Mouse (Mus musculus): ENCODE measurements around the gene Uvrag. TPM values are rescaled to one million over a fixed set of nuclear protein-coding genes. Genes with fewer than 3 reads are reported as not detected.

Gene Uvrag
- total RNA-seq, 2 experiments from 2014 or later, result 8.6 to 9.7 TPM

DNA sequence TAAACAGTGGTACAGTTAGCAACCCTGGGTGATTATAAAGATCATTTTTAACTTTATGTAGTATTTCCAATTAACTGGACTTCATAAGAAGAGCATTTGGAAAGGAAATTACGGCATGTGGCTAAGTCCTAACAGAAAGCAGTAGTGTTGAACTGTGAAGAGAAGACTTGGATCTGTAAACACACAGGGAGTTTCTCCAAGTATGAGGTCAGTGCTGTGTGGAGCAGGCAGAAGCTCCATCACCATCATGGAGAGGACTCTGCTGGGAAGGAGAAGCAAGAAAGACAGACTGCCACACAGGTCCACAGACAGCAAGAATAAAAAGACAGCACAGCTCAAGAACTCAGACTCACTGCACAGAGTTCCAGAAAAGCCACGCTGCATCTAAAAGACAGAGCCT lies 106.0 kb downstream of the Uvrag start:
- no peak for DNase-seq
- intact Hi-C loops (cut with DNase I), result no loop called here

DNA sequence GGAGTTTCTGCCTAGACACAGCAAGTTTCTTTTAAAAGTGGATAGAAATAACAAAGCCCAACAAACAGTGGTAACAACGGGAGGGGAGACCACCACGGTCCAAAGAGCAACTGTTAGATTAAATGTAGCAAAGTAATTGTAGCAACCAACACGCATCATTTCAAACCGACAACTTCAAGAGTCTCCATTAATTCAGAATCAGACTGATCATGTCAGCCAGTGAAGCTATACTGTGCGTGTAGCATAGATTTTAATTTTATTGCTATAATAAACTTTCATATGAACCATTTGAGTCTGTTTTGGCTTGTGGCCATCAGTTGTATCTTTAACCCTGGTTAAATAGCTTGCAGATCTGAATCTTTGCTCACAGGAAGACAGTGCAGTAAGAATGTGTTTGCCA lies 107.1 kb downstream of the Uvrag start:
- no peak for DNase-seq
- intact Hi-C loops (cut with DNase I), result no loop called here

DNA sequence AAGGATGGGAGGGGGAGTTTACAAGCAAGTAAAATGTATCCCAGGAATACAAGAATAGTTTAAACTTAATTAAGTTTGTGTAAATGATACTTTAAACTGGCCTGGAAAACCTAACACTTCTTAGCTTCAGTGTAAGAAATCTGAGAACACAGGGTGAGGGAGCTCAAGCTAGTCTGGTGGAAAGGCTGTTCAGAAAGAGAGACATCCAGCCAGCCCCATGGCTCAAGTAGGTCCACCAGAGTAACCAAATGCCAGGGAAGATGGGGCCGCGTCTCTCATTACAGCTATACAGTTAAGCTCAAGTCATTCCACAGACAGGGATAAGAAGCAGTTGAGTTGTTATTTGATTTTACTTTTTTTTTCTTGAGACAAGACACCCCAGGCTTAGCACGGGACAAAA lies 107.6 kb downstream of the Uvrag start:
- DNase-seq, result no peak
- intact Hi-C loops (cut with DNase I), result no loop called here

DNA sequence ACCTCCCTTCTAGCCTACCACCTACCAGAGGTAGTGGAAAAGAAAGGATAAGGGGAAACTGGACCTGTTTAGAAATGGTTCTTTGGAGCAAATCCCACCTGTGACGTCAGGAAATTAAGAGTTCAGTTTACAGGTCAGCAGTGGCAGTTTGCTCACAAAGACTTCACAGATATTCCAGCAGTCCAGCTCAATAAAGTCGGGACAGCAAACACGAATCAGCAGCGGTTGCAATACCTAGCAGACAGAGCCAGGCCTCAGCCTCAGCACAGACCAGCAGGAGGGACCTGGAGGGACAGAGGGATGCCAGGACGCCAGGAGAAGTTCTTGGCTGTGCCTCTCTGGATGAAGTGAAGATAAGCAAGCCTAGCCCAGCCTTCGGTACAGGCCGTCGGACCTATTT lies 108.9 kb downstream of the Uvrag start:
- intact Hi-C loops (cut with DNase I), result no loop called here
- no peak for DNase-seq

DNA sequence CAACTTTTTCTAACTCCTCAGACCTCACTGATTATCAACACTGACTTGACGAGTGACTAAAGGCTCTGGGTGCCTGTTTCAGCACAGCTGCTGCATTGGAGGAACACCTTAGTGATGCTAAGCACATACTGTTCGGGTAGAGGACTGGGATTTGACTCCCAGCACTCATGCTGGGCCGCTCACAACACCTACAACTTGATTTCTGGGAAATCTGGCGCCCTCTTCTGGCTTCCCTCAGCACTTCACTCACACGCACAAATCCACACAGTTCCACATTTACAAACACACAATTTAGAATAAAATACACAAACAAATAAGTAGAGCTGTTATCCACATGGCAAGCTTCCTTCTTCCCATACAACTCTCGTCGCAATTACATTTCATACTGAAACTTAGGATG lies 112.8 kb downstream of the Uvrag start:
- DNase-seq, result no peak
- intact Hi-C loops (cut with DNase I), result no loop called here

DNA sequence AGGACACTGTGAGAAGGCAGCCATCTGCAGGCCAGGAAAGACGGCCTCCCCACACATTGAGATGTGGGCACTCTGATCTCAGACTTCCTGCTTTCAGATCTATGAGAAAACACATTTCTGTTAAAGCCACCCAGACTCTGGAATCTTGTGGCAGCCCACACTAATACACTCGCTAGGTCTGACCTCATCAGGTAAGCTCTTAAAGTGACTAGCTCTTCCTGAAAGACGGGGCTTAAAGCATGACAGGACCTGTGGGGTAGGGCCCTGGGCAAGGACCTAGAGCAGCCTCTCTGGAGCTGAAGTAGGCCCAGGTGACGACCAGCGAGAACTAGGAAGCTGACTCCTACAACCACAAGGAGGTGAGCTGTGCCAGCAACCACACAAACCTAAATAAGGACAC lies 113.8 kb downstream of the Uvrag start:
- DNase-seq, result no peak
- intact Hi-C loops (cut with DNase I), result no loop called here

DNA sequence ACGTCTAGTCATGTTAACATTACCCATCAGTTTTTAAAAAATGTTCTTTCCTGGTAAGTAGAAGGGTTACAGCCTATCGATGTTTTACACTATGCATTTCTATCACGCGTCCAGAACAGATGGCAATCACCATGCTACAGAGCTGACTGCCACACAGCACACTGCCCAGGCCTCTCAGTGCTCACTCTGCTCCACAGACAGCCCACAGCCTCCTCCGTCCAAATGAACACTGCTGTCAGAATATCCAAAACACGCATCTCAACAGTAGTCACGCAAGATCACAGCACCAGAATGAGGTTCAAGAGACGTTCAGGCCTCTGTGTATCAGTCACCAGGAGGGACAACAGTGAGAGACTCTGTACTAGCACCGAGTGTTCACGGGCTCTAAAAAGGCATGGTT lies 115.0 kb downstream of the Uvrag start:
- intact Hi-C loops (cut with DNase I), result no loop called here
- no peak for DNase-seq

DNA sequence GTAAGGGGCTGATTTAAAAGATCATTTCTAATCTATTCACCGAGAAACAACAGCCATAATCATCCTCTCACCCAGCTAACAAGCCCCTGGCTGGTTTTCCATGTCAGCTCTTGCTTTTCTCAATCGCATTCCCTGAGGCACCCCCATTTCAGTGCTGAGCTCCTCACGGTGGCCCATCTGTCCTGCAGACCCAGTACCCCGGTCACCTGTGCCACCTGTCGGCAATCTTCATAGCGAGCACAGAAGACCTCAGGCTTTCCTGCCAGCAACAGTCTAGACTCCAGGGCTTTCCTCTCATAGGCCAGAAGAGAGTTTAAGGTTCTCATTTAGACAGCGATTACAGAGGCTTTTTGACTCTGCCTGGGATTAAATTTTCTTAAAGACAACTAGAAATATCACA lies 115.7 kb downstream of the Uvrag start:
- intact Hi-C loops (cut with DNase I), result no loop called here
- no peak for DNase-seq

DNA sequence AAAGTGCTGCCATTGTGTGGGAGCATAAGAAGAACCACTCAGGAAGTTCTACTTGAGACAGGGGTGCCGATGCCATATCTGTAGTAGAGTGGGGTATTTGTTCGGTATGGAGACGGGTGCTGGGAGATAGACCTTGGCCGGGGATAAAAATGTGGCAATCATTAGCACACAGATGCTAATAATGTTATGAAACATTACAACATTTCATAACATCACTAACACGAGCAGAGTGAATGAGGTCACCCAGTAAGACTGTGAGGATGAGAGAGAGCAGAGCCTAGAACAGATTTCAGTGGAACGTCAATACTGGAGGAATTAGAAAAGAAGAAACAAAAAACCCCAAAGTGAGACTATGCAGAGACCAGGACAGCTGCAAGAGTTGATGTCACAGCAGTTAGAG lies 116.2 kb downstream of the Uvrag start:
- intact Hi-C loops (cut with DNase I), result no loop called here
- DNase-seq, result no peak

DNA sequence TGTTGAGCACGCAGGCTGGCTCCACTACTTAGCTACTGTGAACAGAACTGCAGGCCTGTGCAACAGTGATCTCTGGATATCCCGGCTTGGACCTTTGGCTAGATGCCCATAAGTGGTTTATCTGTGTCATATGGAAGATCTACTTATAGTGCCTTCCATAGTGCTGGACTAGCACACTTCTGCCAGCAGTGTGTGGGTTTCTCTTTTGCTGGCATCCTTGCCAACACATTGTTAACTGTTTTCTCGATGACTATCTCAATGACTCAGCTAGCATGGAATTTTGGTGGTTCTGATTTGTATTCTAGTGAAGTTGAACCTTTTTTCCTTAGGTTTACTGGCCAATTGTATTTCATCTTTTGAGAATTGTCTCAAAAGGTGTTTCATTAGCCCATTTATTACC lies 117.0 kb downstream of the Uvrag start:
- no peak for DNase-seq
- intact Hi-C loops (cut with DNase I), result no loop called here

DNA sequence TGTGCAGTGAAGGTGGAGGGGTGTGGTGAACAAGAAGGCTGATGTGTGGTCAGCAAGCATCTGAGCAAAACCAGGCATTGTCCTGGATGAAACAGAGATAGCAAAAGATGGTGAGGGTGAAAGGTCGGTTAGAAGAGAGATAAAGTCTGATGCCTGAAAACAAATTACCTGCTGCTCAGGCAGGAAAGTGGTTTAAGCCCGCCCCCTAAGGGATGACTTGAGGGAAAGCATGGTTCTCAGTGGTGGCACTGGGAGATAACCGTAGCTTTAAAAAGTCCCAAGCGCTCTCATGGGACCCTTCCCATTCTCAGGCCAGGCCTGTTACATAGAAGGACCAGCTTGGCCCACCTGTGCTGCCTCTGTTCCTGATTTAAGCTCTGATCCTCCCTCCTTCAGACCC lies 119.7 kb downstream of the Uvrag start:
- intact Hi-C loops (cut with DNase I), result no loop called here
- no peak for DNase-seq

DNA sequence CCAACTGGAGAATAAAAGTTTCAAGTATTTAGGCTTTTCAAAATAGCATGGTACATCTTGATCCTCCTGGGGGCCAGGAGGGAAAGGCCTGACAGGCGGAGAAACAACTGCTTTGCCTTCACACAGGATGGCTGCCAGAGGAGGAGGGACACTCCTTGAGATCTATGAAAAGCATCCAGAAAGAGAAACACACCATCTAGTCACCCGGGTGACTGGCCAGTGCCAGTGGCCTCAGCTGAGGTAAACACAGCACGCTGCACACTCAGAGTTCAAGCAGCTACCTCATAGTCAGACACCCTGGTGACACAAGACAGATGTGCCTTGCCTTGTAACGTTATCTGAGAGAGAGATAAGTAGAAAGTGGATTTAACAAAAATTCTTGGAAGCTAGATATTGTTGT lies 120.6 kb downstream of the Uvrag start:
- intact Hi-C loops (cut with DNase I), result no loop called here
- DNase-seq, result peak in 1 of 2 experiments; percentile 54

DNA sequence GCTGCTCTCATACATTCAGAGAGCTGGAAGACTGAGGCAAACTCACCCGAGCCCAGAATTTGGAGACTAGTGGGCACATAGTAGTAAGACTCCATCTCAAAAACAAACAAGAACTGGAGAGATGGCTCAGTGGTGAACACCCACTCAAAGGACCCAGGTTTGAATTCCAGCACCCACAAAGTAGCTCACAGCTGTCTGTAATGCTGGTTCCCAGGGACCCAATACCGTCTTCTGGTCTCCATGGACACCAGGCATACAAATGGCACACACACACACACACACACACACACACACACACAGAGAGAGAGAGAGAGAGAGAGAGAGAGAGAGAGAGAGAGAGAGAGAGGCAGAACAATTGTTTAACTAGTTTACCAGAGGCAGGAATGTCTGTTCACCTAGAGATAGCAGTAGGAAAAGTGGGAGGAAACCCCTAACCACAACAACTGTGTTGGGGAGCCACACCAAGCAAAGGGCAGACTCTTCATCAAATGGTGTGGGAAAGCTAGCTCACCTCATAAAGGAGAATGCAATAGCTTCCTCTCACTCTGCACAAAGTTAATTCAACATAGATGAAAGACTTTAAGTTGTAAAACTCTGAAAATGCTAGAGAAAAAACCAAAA lies 123.6 kb downstream of the Uvrag start:
- no peak for DNase-seq
- intact Hi-C loops (cut with DNase I), result no loop called here

DNA sequence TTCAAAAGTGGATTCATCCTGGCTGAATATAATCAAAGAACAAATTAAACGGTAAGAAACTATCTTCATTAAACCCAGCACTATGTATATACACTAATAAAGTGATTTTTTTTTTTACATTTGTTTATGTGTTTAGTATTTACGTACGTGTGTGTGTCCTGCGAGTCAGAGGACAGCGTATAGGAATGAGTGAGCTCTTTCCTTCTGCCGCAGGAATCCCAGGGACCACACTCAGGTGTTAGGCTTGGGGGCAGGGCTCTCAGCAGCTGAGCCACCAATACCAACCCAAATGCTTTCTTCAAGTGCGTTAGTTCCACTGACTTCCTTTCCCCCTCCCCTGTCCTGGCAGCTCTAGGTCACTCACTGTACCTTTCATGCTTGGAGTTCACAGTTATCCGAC lies 125.0 kb downstream of the Uvrag start:
- DNase-seq, result no peak
- intact Hi-C loops (cut with DNase I), result no loop called here

DNA sequence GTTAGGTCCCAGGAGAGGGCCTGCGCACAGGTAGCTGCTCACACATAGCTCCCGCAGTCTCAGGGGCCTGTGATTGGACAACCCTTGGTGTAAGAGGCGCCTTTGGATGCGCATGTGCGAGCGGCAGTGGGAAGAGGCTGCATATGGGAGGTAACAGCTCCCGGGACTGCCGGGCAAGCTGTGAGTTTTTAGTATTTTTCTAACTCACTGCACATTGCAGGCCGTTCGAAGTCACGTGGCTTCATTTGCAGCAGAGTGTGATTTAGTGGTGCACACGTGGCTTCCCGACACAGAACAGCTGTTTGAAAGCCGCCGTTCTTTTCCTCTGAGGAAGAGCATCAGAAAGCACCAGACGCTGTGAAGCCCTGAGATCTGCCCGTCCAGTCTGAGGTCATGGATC lies 125.5 kb downstream of the Uvrag start:
- intact Hi-C loops (cut with DNase I), result no loop called here
- DNase-seq, result no peak

DNA sequence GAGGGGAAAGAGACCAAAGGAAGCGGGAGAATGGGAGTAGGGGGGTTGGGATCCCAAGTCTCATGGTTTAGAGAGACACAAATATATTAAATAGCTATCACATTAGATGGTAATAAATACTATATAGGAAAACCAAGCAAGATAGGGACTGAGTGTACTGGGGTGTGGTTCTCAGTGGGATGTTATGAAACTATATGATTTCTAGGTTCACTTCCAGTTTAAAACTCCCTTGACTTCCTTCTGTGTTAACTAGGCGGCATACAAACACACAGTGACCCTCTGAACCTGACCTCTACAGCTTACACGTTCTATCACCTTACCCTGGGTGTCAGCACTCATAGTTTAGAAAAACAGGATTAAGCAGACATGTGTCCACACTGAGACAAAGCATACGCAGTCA lies 126.3 kb downstream of the Uvrag start:
- no peak for DNase-seq
- intact Hi-C loops (cut with DNase I), result no loop called here

DNA sequence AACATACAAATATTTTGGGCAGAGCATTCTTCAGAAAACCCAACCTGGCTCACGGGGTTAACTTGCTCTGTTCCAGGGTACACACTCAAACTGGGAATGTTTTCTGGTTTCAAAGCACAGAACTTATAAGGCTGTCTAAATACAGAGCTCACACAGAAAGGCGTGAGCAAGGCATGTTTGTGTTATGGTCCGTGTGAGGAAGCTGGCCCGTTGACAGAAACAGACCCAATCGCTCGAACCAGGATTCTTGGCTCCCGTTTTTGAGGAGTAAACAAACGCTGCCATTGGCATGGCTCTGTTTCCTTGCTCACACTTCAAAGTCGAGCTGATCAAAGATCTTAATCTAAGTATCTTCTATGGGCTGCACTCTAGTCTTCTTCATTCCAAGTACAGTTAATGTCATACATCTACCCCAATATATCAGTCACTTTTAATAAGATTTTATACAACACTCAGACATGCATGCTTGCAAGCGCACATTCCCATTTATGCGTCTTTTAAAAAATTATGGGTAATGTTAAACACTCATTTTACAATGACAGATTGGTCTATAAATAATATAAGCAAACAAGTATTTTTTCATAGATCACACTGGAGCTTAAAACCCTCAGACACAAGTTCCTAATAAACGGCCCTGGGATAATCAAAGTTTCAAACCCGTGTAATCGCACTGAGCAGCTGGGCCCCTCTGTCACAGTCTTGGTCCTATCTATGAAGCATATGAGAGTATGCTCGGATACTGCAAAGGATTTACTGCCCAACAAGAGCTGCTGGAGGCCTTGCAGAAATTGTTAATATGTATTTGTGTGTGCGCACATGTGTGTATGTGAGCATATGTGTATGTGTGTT lies 133.2 kb downstream of the Uvrag start:
- DNase-seq, result no peak
- intact Hi-C loops (cut with DNase I), result no loop called here

DNA sequence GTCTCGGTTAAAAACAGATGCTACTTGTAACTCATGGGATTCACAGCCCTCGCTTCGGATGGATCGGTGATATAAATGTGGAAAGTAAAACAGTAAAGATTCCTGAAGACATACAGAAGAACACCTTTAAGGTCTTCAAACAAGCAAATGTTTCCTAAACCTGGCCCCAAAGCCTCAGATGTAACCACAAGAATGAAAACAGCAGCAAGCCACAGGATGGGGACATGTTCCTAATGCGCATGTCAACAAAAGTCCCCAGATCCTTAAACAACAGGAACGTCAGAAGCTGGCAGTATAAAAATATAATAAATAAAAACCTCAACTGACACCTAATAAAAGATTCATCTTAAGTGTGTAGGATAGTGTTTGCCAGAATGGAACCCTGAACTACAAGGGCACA lies 137.7 kb downstream of the Uvrag start:
- intact Hi-C loops (cut with DNase I), result no loop called here
- no peak for DNase-seq

DNA sequence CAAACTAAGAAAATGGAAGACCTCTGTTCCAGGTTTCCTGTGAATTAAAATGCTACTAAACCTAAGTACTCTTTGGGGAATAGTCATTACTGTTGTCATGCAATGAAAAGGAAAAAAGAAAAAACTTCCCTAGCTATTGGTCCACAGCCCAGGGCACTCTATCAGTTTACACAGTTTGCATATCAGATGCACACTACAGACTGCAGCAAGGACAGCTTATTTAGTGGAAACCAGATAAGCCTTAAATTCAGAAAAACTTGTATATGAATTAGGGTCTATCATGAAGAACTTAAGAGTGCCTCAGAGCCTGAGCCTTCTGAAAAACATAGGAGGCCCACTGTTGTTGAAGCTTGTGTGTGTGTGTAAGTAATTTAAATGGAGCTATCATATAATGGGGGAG lies 142.2 kb downstream of the Uvrag start:
- intact Hi-C loops (cut with DNase I), result no loop called here
- no peak for DNase-seq

DNA sequence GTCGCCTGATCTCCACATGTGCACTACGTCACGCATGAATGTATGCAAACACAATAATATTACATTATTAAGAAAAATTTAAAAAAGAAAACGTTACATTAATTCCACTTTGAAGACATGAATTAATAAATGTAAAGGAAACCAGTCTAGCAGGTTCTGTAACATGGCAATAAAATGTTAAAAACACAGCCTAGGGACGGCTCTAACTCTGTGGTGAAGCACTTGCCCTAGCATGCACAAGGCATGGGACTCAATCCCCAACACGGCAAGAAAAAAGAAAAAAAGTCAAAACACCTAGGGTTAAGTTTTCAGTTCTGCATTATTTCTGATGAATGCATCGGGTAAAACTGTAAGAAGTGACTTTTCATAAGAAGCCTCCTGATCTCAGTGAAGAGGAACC lies 143.2 kb downstream of the Uvrag start:
- no peak for DNase-seq
- intact Hi-C loops (cut with DNase I), result no loop called here

DNA sequence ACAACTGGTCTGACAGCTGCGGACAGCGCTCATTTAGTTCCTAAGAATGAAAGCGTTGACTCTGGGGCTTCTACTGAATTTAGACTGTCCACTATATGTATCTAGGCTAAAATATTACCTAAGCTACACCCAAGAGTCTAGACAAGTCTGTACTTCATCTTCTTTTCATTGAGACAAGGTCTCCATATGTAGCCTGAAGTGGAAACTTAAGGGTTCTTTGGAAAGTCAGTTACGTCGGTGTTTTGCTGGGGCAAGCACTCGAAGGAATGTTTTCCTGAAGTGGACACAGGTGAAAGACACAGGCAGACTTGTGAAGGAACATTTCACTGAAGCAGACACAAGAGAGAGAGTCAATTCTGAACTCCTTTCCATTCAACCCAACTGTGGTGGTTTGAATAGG lies 144.2 kb downstream of the Uvrag start:
- intact Hi-C loops (cut with DNase I), result no loop called here
- DNase-seq, result no peak

DNA sequence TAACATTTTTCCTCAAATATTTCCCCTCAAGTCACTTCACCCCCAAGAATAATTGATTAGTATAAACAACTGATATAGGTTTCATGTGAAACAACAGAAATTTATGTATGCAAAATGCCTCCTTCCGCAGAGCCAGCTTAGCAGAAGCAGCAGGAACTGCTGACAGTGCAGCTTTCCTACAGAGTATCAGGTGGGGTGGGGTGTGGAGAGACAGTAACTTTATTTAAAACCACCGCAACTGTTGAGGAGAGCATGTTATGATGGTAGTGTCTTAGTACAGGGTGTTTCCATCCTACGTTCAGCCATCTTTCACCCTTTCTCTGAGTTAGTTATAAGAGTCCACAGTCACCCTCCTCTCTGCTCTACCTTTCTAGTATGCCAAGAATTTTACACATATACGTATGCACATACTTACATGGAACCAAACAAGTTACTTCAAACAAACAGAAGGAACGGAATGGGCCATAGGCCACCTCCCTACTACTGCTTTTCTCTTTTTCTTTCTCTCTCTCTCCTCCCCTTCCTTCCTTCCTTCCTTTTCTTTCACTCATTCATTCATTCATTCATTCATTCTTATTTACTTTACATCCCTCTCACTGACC lies 145.7 kb downstream of the Uvrag start:
- DNase-seq, result no peak
- intact Hi-C loops (cut with DNase I), result no loop called here
